Mouse (Mus musculus): ENCODE measurements around the gene Notch3.

GRCm38 (mm10) chr17:32133375-32133774 is 33.3 kb downstream of the Notch3 start:
- TF ChIP-seq POLR2A (IDR thresholded peaks at IDR 0.05; ENCODE audit: extremely low read depth, insufficient read depth, low read length) (no peak), CTCF (IDR thresholded peaks at IDR 0.05; ENCODE audit: extremely low read depth, insufficient read depth, low read length) (no peak)

Measured in cortical plate, adult 2 months (tissue).